Mouse (Mus musculus): ENCODE results near the gene 1700012A03Rik.

The 1700012A03Rik gene

DNA sequence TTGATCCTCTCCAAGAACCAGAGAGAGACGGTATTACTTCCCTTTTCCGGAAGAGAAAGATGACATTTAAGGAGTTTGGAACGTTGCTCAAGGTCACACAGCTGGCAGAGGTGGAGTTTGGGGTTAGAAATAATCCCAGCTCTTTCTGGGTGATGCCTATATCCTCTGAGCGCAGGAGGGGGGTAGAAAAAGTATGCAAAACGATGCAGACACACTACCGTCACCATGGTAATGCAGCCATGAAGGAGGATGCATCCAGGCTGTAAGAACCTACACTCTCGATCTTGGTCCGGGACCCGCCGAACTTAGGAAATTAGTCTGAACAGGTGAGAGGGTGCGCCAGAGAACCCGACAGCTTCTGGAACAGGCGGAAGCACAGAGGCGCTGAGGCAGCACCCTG, 43.3 kb downstream of the 1700012A03Rik start:
- DNase-seq (ENCODE audit: low spot score in 2 of 2) = no peak

DNA sequence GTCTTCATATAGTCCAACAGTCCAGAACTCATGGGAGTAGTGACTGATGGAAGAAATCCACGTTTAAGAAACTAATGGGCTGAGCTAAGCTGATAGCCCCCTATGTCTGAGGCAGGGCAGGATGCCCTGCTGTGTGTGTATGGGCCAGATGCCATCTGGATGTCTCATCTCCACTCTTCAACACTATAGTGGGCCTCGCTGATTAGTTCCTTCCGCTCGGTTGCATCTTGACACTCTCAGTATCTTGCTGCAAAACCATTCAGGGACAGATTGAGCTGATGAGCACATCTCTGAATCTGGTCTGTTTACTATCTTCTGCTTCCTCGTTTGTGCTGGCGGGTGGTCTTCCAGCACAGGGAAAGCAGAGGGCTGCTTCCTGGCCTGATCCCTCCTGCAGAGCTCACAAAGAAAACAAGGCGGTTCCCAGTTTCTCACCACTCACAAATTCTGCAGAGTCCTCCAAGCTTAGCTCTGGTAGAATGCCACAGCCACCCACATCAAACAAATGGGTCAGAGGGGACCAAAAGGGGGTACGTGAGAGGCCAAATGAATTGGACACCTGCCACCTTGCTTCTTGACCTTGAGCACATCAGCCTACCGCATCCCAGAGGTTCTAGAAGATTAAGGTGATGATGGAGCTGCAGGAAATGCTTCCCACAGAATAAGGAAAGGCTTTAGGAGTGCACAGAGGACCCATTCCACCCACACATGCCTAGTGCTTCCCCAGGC, 55.7 kb downstream of the 1700012A03Rik start:
- no peak for DNase-seq (ENCODE audit: low spot score in 2 of 2)

Measured in heart, adult 9 months (tissue).